ENCODE assay signal across 28 mouse cellular contexts in the genomic region with DNA sequence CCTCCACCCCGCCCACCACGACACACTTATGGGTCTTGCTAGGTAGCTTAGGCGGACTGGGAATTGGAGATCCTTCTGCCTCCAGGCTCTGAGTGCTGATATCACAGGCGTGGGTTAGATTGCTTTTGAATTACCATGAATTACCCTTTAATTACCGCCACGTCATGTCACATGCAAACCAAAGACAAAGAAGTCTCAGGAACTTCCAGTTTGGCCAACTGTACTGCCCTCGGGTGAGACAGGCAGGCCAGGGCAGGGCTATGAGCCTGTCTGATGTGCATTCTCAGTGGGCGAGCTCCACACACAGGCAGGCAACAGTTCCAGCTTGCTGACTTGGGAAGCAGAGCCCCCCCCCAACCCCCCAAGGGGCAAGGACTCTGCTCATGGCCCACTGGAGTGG.
DNase-seq lines count a peak whose midpoint lies in the region; ATAC-seq and TF ChIP-seq lines count a peak whose summit lies in the region.
"Had no signal": no experiment of that assay in that cellular context is flagged by ENCODE, and none has a peak within 500 bp of the region (broad histone marks: within the 10 kb centered on the region; RNA-seq: fewer than 3 reads in every experiment).

No protein-coding gene starts in this region.

- WGBS in forebrain, embryonic 13.5 days, result 75% methylated on average over 8 of the region's 8 CpGs
- 64% methylated on average over 8 of the region's 8 CpGs for WGBS in forebrain, postnatal 0 days
- WGBS in intestine, embryonic 16.5 days, result 70% methylated on average over 8 of the region's 8 CpGs
- WGBS in small intestine, adult 2 months, result 37% methylated on average over 8 of the region's 8 CpGs
- WGBS in liver, embryonic 11.5 days, result 74% methylated on average over 8 of the region's 8 CpGs

- H3K27ac ChIP-seq in forebrain, embryonic 13.5 days, result no peak overlapping the region
- no peak overlapping the region for H3K27ac ChIP-seq in forebrain, postnatal 0 days (ENCODE audit: low read depth, low read length)
- H3K27ac ChIP-seq in intestine, embryonic 16.5 days (ENCODE audit: low read length), result no peak overlapping the region
- 0 out of 2 replicates have a peak overlapping the region, but pooled peaks have one; percentile 18 for H3K27ac ChIP-seq in small intestine, adult 2 months (ENCODE audit: insufficient read depth, low read depth, low read length)
- H3K27ac ChIP-seq in liver, embryonic 11.5 days (ENCODE audit: low read depth, low read length), result no peak overlapping the region
- H3K27ac ChIP-seq: embryonic facial prominence, embryonic 12.5 days; embryonic facial prominence, embryonic 15.5 days; forebrain, embryonic 10.5 days; heart, embryonic 15.5 days; hindbrain, embryonic 10.5 days; hindbrain, embryonic 14.5 days; hindbrain, postnatal 0 days had no signal

- no peaks in the 10 kb centered on the region for H3K36me3 ChIP-seq in forebrain, embryonic 13.5 days (ENCODE audit: poor library complexity, severe bottlenecking)
- H3K36me3 ChIP-seq in forebrain, postnatal 0 days (ENCODE audit: insufficient read depth), result no peaks in the 10 kb centered on the region
- no peaks in the 10 kb centered on the region for H3K36me3 ChIP-seq in intestine, embryonic 16.5 days (ENCODE audit: control insufficient read depth, insufficient read depth, low read length)
- H3K36me3 ChIP-seq in small intestine, adult 2 months (ENCODE audit: control insufficient read depth, insufficient read depth, low read length), result no peaks in the 10 kb centered on the region
- H3K36me3 ChIP-seq in liver, embryonic 11.5 days (ENCODE audit: control insufficient read depth, insufficient read depth, low read length), result no peaks in the 10 kb centered on the region
- H3K36me3 ChIP-seq: embryonic facial prominence, embryonic 12.5 days; embryonic facial prominence, embryonic 15.5 days; forebrain, embryonic 10.5 days; heart, embryonic 12.5 days; heart, embryonic 15.5 days; hindbrain, embryonic 10.5 days had no signal

- no peak for DNase-seq in forebrain, postnatal 0 days
- no peak for DNase-seq in adrenal gland, adult 2 months
- DNase-seq in liver, embryonic 11.5 days (ENCODE audit: low spot score), result no peak
- DNase-seq: cerebellum, adult 11 months; cerebellum, adult 2 months; cerebellum, adult 9-11 months; cerebellum, postnatal 25 days; gastrocnemius, postnatal 10 days; gastrocnemius, postnatal 36 days; heart, adult 18-20 months; heart, postnatal 10 days; heart, postnatal 36 days; kidney, adult 18-20 months had no signal

- no peaks in the 10 kb centered on the region for H3K27me3 ChIP-seq in forebrain, embryonic 13.5 days
- no peaks in the 10 kb centered on the region for H3K27me3 ChIP-seq in forebrain, postnatal 0 days (ENCODE audit: insufficient read depth, low read length)
- H3K27me3 ChIP-seq in intestine, embryonic 16.5 days (replicated peaks; ENCODE audit: control insufficient read depth, insufficient read depth, low read length), result no peaks in the 10 kb centered on the region
- H3K27me3 ChIP-seq in small intestine, adult 2 months (ENCODE audit: control insufficient read depth, insufficient read depth, low read length), result no peaks in the 10 kb centered on the region
- H3K27me3 ChIP-seq in liver, embryonic 11.5 days (replicated peaks; ENCODE audit: control insufficient read depth, insufficient read depth, low read length), result no peaks in the 10 kb centered on the region
- H3K27me3 ChIP-seq: embryonic facial prominence, embryonic 12.5 days; embryonic facial prominence, embryonic 15.5 days; heart, embryonic 12.5 days; heart, embryonic 15.5 days had no signal

- H3K9ac ChIP-seq in forebrain, embryonic 13.5 days, result no peak overlapping the region
- H3K9ac ChIP-seq in forebrain, postnatal 0 days, result no peak overlapping the region
- H3K9ac ChIP-seq in intestine, embryonic 16.5 days (ENCODE audit: low read depth, low read length), result no peak overlapping the region
- no peak overlapping the region for H3K9ac ChIP-seq in liver, embryonic 11.5 days (ENCODE audit: low read depth, low read length)
- H3K9ac ChIP-seq: embryonic facial prominence, embryonic 12.5 days; embryonic facial prominence, embryonic 15.5 days; heart, embryonic 12.5 days; heart, embryonic 15.5 days; hindbrain, embryonic 14.5 days had no signal

- TF ChIP-seq CTCF in forebrain, postnatal 0 days (IDR thresholded peaks at IDR 0.05; ENCODE audit: low read depth), result no peak
- TF ChIP-seq CTCF in small intestine, adult 2 months (IDR thresholded peaks at IDR 0.05; ENCODE audit: extremely low read depth, insufficient read length, insufficient replicate concordance, low read depth, low read length), result no peak

- H3K4me3 ChIP-seq in forebrain, embryonic 13.5 days, result no peak overlapping the region
- no peak overlapping the region for H3K4me3 ChIP-seq in forebrain, postnatal 0 days (ENCODE audit: low read depth, low read length)
- H3K4me3 ChIP-seq in intestine, embryonic 16.5 days (ENCODE audit: low read length), result no peak overlapping the region
- no peak overlapping the region for H3K4me3 ChIP-seq in small intestine, adult 2 months (ENCODE audit: low read depth, low read length)
- no peak overlapping the region for H3K4me3 ChIP-seq in liver, embryonic 11.5 days (ENCODE audit: low read depth, low read length)
- H3K4me3 ChIP-seq: embryonic facial prominence, embryonic 12.5 days; embryonic facial prominence, embryonic 15.5 days; erythroblast, embryonic 14.5 days; forebrain, embryonic 10.5 days; heart, embryonic 12.5 days; heart, embryonic 15.5 days; hindbrain, embryonic 10.5 days had no signal

- TF ChIP-seq POLR2A in small intestine, adult 2 months (IDR thresholded peaks at IDR 0.05; ENCODE audit: low read depth, low read length), result no peak

- H3K9me3 ChIP-seq in forebrain, embryonic 13.5 days (replicated peaks), result no peaks in the 10 kb centered on the region
- H3K9me3 ChIP-seq in forebrain, postnatal 0 days (ENCODE audit: low read length), result no peaks in the 10 kb centered on the region
- no peaks in the 10 kb centered on the region for H3K9me3 ChIP-seq in intestine, embryonic 16.5 days (ENCODE audit: control insufficient read depth, low read length)
- no peaks in the 10 kb centered on the region for H3K9me3 ChIP-seq in liver, embryonic 11.5 days (ENCODE audit: control insufficient read depth, low read length)
- H3K9me3 ChIP-seq: embryonic facial prominence, embryonic 12.5 days; embryonic facial prominence, embryonic 15.5 days; forebrain, embryonic 10.5 days; heart, embryonic 12.5 days; heart, embryonic 15.5 days; hindbrain, embryonic 10.5 days had no signal

- no peak overlapping the region for H3K4me2 ChIP-seq in forebrain, embryonic 13.5 days
- H3K4me2 ChIP-seq in forebrain, postnatal 0 days (ENCODE audit: low read depth), result no peak overlapping the region
- no peak overlapping the region for H3K4me2 ChIP-seq in intestine, embryonic 16.5 days (ENCODE audit: low read depth, low read length)
- no peak overlapping the region for H3K4me2 ChIP-seq in liver, embryonic 11.5 days
- H3K4me2 ChIP-seq: embryonic facial prominence, embryonic 12.5 days; embryonic facial prominence, embryonic 15.5 days; heart, embryonic 12.5 days; heart, embryonic 15.5 days; hindbrain, embryonic 14.5 days had no signal

- ATAC-seq in forebrain, embryonic 13.5 days, result peak; percentile 38; the same call in 1 of the 2 replicates
- ATAC-seq in forebrain, postnatal 0 days, result no peak
- ATAC-seq in intestine, embryonic 16.5 days, result peak; percentile 53; the same call in 1 of the 2 replicates
- no peak for ATAC-seq in liver, embryonic 11.5 days (replicated peaks; ENCODE audit: low FRiP score)
- ATAC-seq: activated CD4-positive, CD25-positive, alpha-beta regulatory T cell, adult 4 months; forebrain, embryonic 14.5 days; hindbrain, postnatal 0 days; inflammation-experienced regulatory T-cells, adult 6 months had no signal

- H3K4me1 ChIP-seq in forebrain, embryonic 13.5 days, result no peaks in the 10 kb centered on the region
- no peaks in the 10 kb centered on the region for H3K4me1 ChIP-seq in forebrain, postnatal 0 days (ENCODE audit: insufficient read depth)
- H3K4me1 ChIP-seq in intestine, embryonic 16.5 days (ENCODE audit: control insufficient read depth, insufficient read depth, low read length), result no peaks in the 10 kb centered on the region
- peaks cover 6% of the 10 kb centered on the region; the same call in 1 of the 2 replicates for H3K4me1 ChIP-seq in small intestine, adult 2 months (ENCODE audit: control insufficient read depth, insufficient read depth, insufficient read length, low read length)
- H3K4me1 ChIP-seq in liver, embryonic 11.5 days (replicated peaks; ENCODE audit: control insufficient read depth, insufficient read depth, low read length), result no peaks in the 10 kb centered on the region
- H3K4me1 ChIP-seq: embryonic facial prominence, embryonic 12.5 days; embryonic facial prominence, embryonic 15.5 days; forebrain, embryonic 10.5 days; heart, embryonic 12.5 days; heart, embryonic 15.5 days had no signal

Comparison
In these comparisons a context has a peak if more than half of its experiments do, and no peak if none do; other contexts are left out.
1. ATAC-seq: peak in forebrain, embryonic 13.5 days (single experiment) and intestine, embryonic 16.5 days (single experiment); none in forebrain, postnatal 0 days (single experiment) and liver, embryonic 11.5 days (single experiment).